Comparison of ENCODE assay signal across 7 mouse cellular contexts in the genomic region with DNA sequence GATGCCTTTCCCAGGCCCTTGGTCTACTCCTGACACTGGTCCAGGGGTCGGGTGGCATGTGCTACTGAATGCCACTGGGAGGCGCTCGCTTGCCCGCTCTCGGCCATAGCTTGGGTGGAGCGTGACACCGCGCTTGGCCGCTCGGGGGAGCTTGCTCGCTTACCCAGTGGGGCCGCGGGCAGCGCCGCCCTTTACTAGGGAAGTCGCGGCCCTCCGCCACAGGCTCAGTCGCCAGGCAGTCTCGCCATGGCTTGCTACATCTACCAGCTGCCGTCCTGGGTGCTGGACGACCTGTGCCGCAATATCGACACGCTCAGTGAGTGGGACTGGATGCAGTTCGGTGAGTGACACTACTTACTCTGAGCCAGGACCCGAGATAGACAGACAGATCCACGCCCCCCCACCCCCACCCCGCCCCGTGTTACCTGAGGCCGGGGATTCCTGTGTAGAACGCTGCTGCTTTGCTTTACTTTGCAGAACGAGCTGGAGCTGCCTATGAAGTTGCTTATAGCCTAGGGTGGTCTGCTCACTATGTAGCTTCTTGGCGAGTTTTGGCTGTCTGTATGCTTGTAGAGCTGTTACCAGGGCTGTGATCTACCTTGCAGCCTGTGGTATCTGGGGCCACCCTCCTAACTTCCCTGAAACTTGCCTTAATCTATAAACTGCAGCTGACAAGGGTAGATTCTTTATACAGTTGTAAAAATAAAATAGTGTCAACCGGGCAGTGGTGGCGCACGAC. TPM values are rescaled to one million over a fixed set of nuclear protein-coding genes. Genes with fewer than 3 reads are reported as not detected.
DNase-seq lines count a peak whose midpoint lies in the region; ATAC-seq lines count a peak whose summit lies in the region.

Gene Irak2, plus strand, starts transcription at position 166 of the 739 bp plus-strand sequence.

- no peaks in the 10 kb centered on the region for H3K9me3 ChIP-seq in intestine, embryonic 16.5 days (ENCODE audit: control insufficient read depth, low read length)
- H3K9me3 ChIP-seq in midbrain, embryonic 11.5 days (ENCODE audit: control insufficient read depth, low read length): no peaks in the 10 kb centered on the region

- H3K27me3 ChIP-seq in intestine, embryonic 16.5 days (replicated peaks; ENCODE audit: control insufficient read depth, insufficient read depth, low read length): no peaks in the 10 kb centered on the region
- H3K27me3 ChIP-seq in midbrain, embryonic 11.5 days (ENCODE audit: control insufficient read depth, insufficient read depth, low read length): no peaks in the 10 kb centered on the region

- peak within 1 kb of the TSS; percentile 63 for H3K4me3 ChIP-seq in intestine, embryonic 16.5 days (ENCODE audit: low read length)
- H3K4me3 ChIP-seq in midbrain, embryonic 11.5 days (ENCODE audit: low read depth, low read length): peak within 1 kb of the TSS; percentile 33

- peak within 1 kb of the TSS; percentile 70 for H3K27ac ChIP-seq in intestine, embryonic 16.5 days (ENCODE audit: low read length)
- no peak within 1 kb of the TSS for H3K27ac ChIP-seq in midbrain, embryonic 11.5 days (ENCODE audit: low read depth, low read length)

- H3K9ac ChIP-seq in intestine, embryonic 16.5 days (ENCODE audit: low read depth, low read length): peak within 1 kb of the TSS; percentile 76
- H3K9ac ChIP-seq in midbrain, embryonic 11.5 days (ENCODE audit: low read length): peak within 1 kb of the TSS; percentile 52

- no peaks in the 10 kb centered on the region for H3K4me1 ChIP-seq in intestine, embryonic 16.5 days (ENCODE audit: control insufficient read depth, insufficient read depth, low read length)
- no peaks in the 10 kb centered on the region for H3K4me1 ChIP-seq in midbrain, embryonic 11.5 days (ENCODE audit: control insufficient read depth, insufficient read depth, low read length)

- 6% methylated on average over 37 of the region's 37 CpGs for WGBS in intestine, embryonic 16.5 days
- WGBS in midbrain, embryonic 11.5 days: 9% methylated on average over 37 of the region's 37 CpGs

- intact Hi-C loops in left cerebral cortex, postnatal 36 days (cut with DNase I): loop anchor here (5.0 kb wide), 1 partner anchor 59 kb away; the partner anchor contains the start of gene Tatdn2

- ATAC-seq in intestine, embryonic 16.5 days: peak; percentile 93
- ATAC-seq in midbrain, embryonic 11.5 days (ENCODE audit: low FRiP score): peak; percentile 96

- peak; percentile 94 to 97 for DNase-seq in adrenal gland, adult 18-20 months (ENCODE audit: low spot score in 2 of 2)
- DNase-seq in embryo, embryonic 11.5 days (ENCODE audit: low read depth, low spot score): peak; percentile 85
- peak; percentile 88 to 94 for DNase-seq in gastrocnemius, postnatal 4 days (ENCODE audit: low spot score in 2 of 2)
- peak; percentile 92 to 93 for DNase-seq in left cerebral cortex, postnatal 36 days (ENCODE audit: low spot score in 2 of 2)
- DNase-seq in midbrain, embryonic 11.5 days (ENCODE audit: low spot score, missing footprints): peak; percentile 98
- peak; percentile 91 for DNase-seq in skeletal muscle tissue, adult 2 months (ENCODE audit: low read depth, low spot score)

- H3K4me2 ChIP-seq in intestine, embryonic 16.5 days (ENCODE audit: low read depth, low read length): peak within 1 kb of the TSS; percentile 67
- peak within 1 kb of the TSS; percentile 56 for H3K4me2 ChIP-seq in midbrain, embryonic 11.5 days

- H3K36me3 ChIP-seq in intestine, embryonic 16.5 days (ENCODE audit: control insufficient read depth, insufficient read depth, low read length): no peaks in the 10 kb centered on the region
- H3K36me3 ChIP-seq in midbrain, embryonic 11.5 days (ENCODE audit: control insufficient read depth, insufficient read depth, low read length): no peaks in the 10 kb centered on the region

RNA-seq across cellular contexts. Expression of gene Irak2, which starts in this region (rescaled TPM):
- total RNA-seq in adrenal gland, adult 18-20 months (2021): 10 to 100 TPM; 17.1 to 51.5 TPM
- total RNA-seq in gastrocnemius, postnatal 4 days (2021): 10 to 100 TPM in 1 of 2 experiments, 1 to 10 TPM in 1; 9.5 to 10.7 TPM
- 15.4 and 19.8 TPM in 2 replicates for polyA plus RNA-seq in intestine, embryonic 16.5 days (2015; fragmentation: Nextera tagmentation; extraction: Ambion mirVana)
- 10 to 100 TPM; 21.0 to 24.9 TPM for total RNA-seq in left cerebral cortex, postnatal 36 days (2021)
- 1.6 and 1.9 TPM in 2 replicates for polyA plus RNA-seq in midbrain, embryonic 11.5 days (2014; fragmentation: Nextera tagmentation; extraction: Ambion mirVana)
